25 mouse cellular contexts compared by ENCODE assay signal in genomic region chr9:107682405-107682804, GRCm38 (mm10). TPM values are rescaled to one million over a fixed set of nuclear protein-coding genes. Genes with fewer than 3 reads are reported as not detected.
DNase-seq lines count a peak whose midpoint lies in the region; ATAC-seq and TF ChIP-seq lines count a peak whose summit lies in the region.
"Had no signal": no experiment of that assay in that cellular context is flagged by ENCODE, and none has a peak within 500 bp of the region (broad histone marks: within the 10 kb centered on the region; RNA-seq: fewer than 3 reads in every experiment).

No protein-coding gene starts in this region.

- peaks cover 9% of the 10 kb centered on the region for H3K27me3 ChIP-seq in hindbrain, embryonic 12.5 days
- H3K27me3 ChIP-seq in hindbrain, embryonic 11.5 days (ENCODE audit: control insufficient read depth, insufficient read depth, low read length) = peaks cover 6% of the 10 kb centered on the region; the same call in 1 of the 2 replicates
- H3K27me3 ChIP-seq in lung, postnatal 0 days (replicated peaks; ENCODE audit: insufficient read depth, low read length) = no peaks in the 10 kb centered on the region
- H3K27me3 ChIP-seq in limb, embryonic 10.5 days (ENCODE audit: low read depth, poor library complexity, severe bottlenecking) = peaks cover 5% of the 10 kb centered on the region
- H3K27me3 ChIP-seq: Patski had no signal

- ATAC-seq in hindbrain, embryonic 12.5 days (ENCODE audit: low FRiP score) = no peak
- ATAC-seq in hindbrain, embryonic 11.5 days (ENCODE audit: low FRiP score) = no peak
- ATAC-seq in lung, postnatal 0 days = no peak
- ATAC-seq: activated CD4-positive, CD25-positive, alpha-beta regulatory T cell, adult 4 months; forebrain, embryonic 15.5 days; Patski had no signal

- no peaks in the 10 kb centered on the region for H3K4me1 ChIP-seq in hindbrain, embryonic 12.5 days
- no peaks in the 10 kb centered on the region for H3K4me1 ChIP-seq in hindbrain, embryonic 11.5 days (replicated peaks; ENCODE audit: control insufficient read depth, insufficient read depth, low read length)
- H3K4me1 ChIP-seq in lung, postnatal 0 days (ENCODE audit: insufficient read depth, low read depth, low read length) = no peaks in the 10 kb centered on the region
- peaks cover 5% of the 10 kb centered on the region; the same call in 1 of the 2 replicates for H3K4me1 ChIP-seq in limb, embryonic 10.5 days
- H3K4me1 ChIP-seq: forebrain, embryonic 15.5 days had no signal

- no peaks in the 10 kb centered on the region for H3K9me3 ChIP-seq in hindbrain, embryonic 12.5 days (replicated peaks)
- no peaks in the 10 kb centered on the region for H3K9me3 ChIP-seq in hindbrain, embryonic 11.5 days (ENCODE audit: control insufficient read depth, low read length)
- no peaks in the 10 kb centered on the region for H3K9me3 ChIP-seq in lung, postnatal 0 days (ENCODE audit: low read length)
- H3K9me3 ChIP-seq in limb, embryonic 10.5 days (replicated peaks) = no peaks in the 10 kb centered on the region
- H3K9me3 ChIP-seq: embryonic facial prominence, embryonic 13.5 days; forebrain, embryonic 15.5 days; heart, embryonic 15.5 days; hindbrain, embryonic 15.5 days had no signal

- no peak for TF ChIP-seq EP300 in lung, postnatal 0 days (IDR thresholded peaks at IDR 0.05)

- peaks cover 47% of the 10 kb centered on the region for H3K36me3 ChIP-seq in hindbrain, embryonic 12.5 days
- 0 out of 2 replicates have a peak, but pooled peaks cover 3% of the 10 kb centered on the region for H3K36me3 ChIP-seq in hindbrain, embryonic 11.5 days (ENCODE audit: control insufficient read depth, insufficient read depth, low read length)
- H3K36me3 ChIP-seq in lung, postnatal 0 days (ENCODE audit: insufficient read depth, low read length) = peaks cover 13% of the 10 kb centered on the region; the same call in 1 of the 2 replicates
- H3K36me3 ChIP-seq in limb, embryonic 10.5 days = peaks cover 65% of the 10 kb centered on the region
- H3K36me3 ChIP-seq: heart, embryonic 15.5 days had no signal

- no peak overlapping the region for H3K4me2 ChIP-seq in hindbrain, embryonic 12.5 days (replicated peaks)
- no peak overlapping the region for H3K4me2 ChIP-seq in hindbrain, embryonic 11.5 days (replicated peaks; ENCODE audit: low read depth, low read length)
- H3K4me2 ChIP-seq in lung, postnatal 0 days (replicated peaks; ENCODE audit: low read depth, low read length) = no peak overlapping the region
- H3K4me2 ChIP-seq: embryonic facial prominence, embryonic 13.5 days; forebrain, embryonic 15.5 days; heart, embryonic 11.5 days; heart, embryonic 15.5 days; hindbrain, embryonic 15.5 days had no signal

- H3K4me3 ChIP-seq in hindbrain, embryonic 12.5 days = no peak overlapping the region
- H3K4me3 ChIP-seq in hindbrain, embryonic 11.5 days (ENCODE audit: low read depth, low read length) = no peak overlapping the region
- H3K4me3 ChIP-seq in lung, postnatal 0 days (ENCODE audit: low read depth, low read length) = no peak overlapping the region
- H3K4me3 ChIP-seq in limb, embryonic 10.5 days = no peak overlapping the region
- H3K4me3 ChIP-seq: embryonic facial prominence, embryonic 13.5 days; forebrain, embryonic 15.5 days; heart, adult 2 months; heart, embryonic 15.5 days; hindbrain, embryonic 15.5 days had no signal

- TF ChIP-seq CTCF in lung, postnatal 0 days (IDR thresholded peaks at IDR 0.05) = no peak

- WGBS in hindbrain, embryonic 12.5 days = 92% methylated on average over 20 of the region's 20 CpGs
- 91% methylated on average over 20 of the region's 20 CpGs for WGBS in hindbrain, embryonic 11.5 days
- 71% methylated on average over 20 of the region's 20 CpGs for WGBS in lung, postnatal 0 days
- 87% methylated on average over 20 of the region's 20 CpGs for WGBS in limb, embryonic 10.5 days

- no peak for DNase-seq in hindbrain, embryonic 11.5 days (ENCODE audit: low spot score)
- DNase-seq in kidney, postnatal 36 days = peak; percentile 35 to 49
- DNase-seq in kidney, adult 18-20 months = no peak
- peak; percentile 29 to 68 for DNase-seq in lung, postnatal 4 days
- DNase-seq in lung, postnatal 0 days (ENCODE audit: low spot score) = no peak
- no peak for DNase-seq in limb, embryonic 10.5 days (ENCODE audit: low spot score)
- DNase-seq in adrenal gland, adult 18-20 months (ENCODE audit: low spot score in 2 of 2) = no peak
- DNase-seq: adrenal gland, adult 2 months; adrenal gland, postnatal 25 days; cerebellum, adult 18-20 months; cerebellum, adult 9-11 months; cerebellum, postnatal 36 days; gastrocnemius, postnatal 14 days; heart, adult 2 months; heart, postnatal 14 days had no signal

- no peak overlapping the region for H3K27ac ChIP-seq in hindbrain, embryonic 12.5 days
- no peak overlapping the region for H3K27ac ChIP-seq in hindbrain, embryonic 11.5 days (ENCODE audit: low read depth, low read length)
- H3K27ac ChIP-seq in lung, postnatal 0 days (ENCODE audit: low read length) = no peak overlapping the region
- peak overlapping the region; percentile 58; the same call in 1 of the 2 replicates for H3K27ac ChIP-seq in limb, embryonic 10.5 days
- H3K27ac ChIP-seq: embryonic facial prominence, embryonic 13.5 days; forebrain, embryonic 15.5 days; heart, adult 2 months; heart, embryonic 15.5 days; hindbrain, embryonic 15.5 days had no signal

- 0 out of 2 replicates have a peak overlapping the region, but pooled peaks have one; percentile 13 for H3K9ac ChIP-seq in hindbrain, embryonic 12.5 days
- H3K9ac ChIP-seq in hindbrain, embryonic 11.5 days (ENCODE audit: low read depth, low read length) = no peak overlapping the region
- H3K9ac ChIP-seq in lung, postnatal 0 days (replicated peaks; ENCODE audit: low read depth) = no peak overlapping the region
- H3K9ac ChIP-seq: embryonic facial prominence, embryonic 13.5 days; forebrain, embryonic 15.5 days; heart, embryonic 15.5 days; hindbrain, embryonic 15.5 days had no signal

RNA-seq across cellular contexts. Expression of gene Gnat1, which starts 2.9 kb away (rescaled TPM):
- polyA plus RNA-seq in hindbrain, embryonic 12.5 days (2016; fragmentation: Nextera tagmentation; extraction: Ambion mirVana) = 1.4 and 2.6 TPM in 2 replicates
- 0.84 and 1.2 TPM in 2 replicates for polyA plus RNA-seq in hindbrain, embryonic 11.5 days (2014; fragmentation: Nextera tagmentation; extraction: Ambion mirVana)
- 0.23 and 0.30 TPM in 2 replicates for polyA plus RNA-seq in lung, postnatal 0 days (2015; fragmentation: Nextera tagmentation; extraction: Ambion mirVana)
- 2.6 and 3.3 TPM in 2 replicates for polyA plus RNA-seq in limb, embryonic 10.5 days (2016; fragmentation: Nextera tagmentation; extraction: Ambion mirVana)
- total RNA-seq in adrenal gland, adult 18-20 months (2021) = under 1 TPM; 0.22 to 0.56 TPM
- total RNA-seq: adrenal gland, postnatal 25 days; CH12.LX; gastrocnemius, postnatal 14 days; heart, adult 2 months; heart, postnatal 14 days; hematopoietic stem cell, adult 5-6 weeks had no signal
- polyA plus RNA-seq: heart, adult 2 months had no signal

RNA-seq across cellular contexts. Expression of gene Slc38a3, which starts 13.1 kb away (rescaled TPM):
- polyA plus RNA-seq in hindbrain, embryonic 12.5 days (2016; fragmentation: Nextera tagmentation; extraction: Ambion mirVana) = 12.5 and 12.9 TPM in 2 replicates
- 8.0 and 9.8 TPM in 2 replicates for polyA plus RNA-seq in hindbrain, embryonic 11.5 days (2014; fragmentation: Nextera tagmentation; extraction: Ambion mirVana)
- 0.51 and 0.81 TPM in 2 replicates for polyA plus RNA-seq in lung, postnatal 0 days (2015; fragmentation: Nextera tagmentation; extraction: Ambion mirVana)
- 3.9 and 4.3 TPM in 2 replicates for polyA plus RNA-seq in limb, embryonic 10.5 days (2016; fragmentation: Nextera tagmentation; extraction: Ambion mirVana)
- under 1 TPM; 0.33 to 0.64 TPM for total RNA-seq in adrenal gland, adult 18-20 months (2021)
- total RNA-seq: hematopoietic stem cell, adult 5-6 weeks had no signal
- polyA plus RNA-seq: activated CD4-positive, CD25-positive, alpha-beta regulatory T cell, adult 4 months had no signal

RNA-seq across cellular contexts. Expression of gene Sema3f, which starts 27.9 kb away (rescaled TPM):
- polyA plus RNA-seq in hindbrain, embryonic 12.5 days (2016; fragmentation: Nextera tagmentation; extraction: Ambion mirVana) = 26.8 and 28.3 TPM in 2 replicates
- 10.7 and 12.0 TPM in 2 replicates for polyA plus RNA-seq in hindbrain, embryonic 11.5 days (2014; fragmentation: Nextera tagmentation; extraction: Ambion mirVana)
- polyA plus RNA-seq in lung, postnatal 0 days (2015; fragmentation: Nextera tagmentation; extraction: Ambion mirVana) = 23.4 and 24.9 TPM in 2 replicates
- polyA plus RNA-seq in limb, embryonic 10.5 days (2016; fragmentation: Nextera tagmentation; extraction: Ambion mirVana) = 31.7 and 33.6 TPM in 2 replicates
- total RNA-seq in adrenal gland, adult 18-20 months (2021) = 10 to 100 TPM; 30.2 to 34.1 TPM
- polyA plus RNA-seq: activated CD4-positive, CD25-positive, alpha-beta regulatory T cell, adult 4 months had no signal

RNA-seq across cellular contexts. Expression of gene Gnai2, which starts 47.2 kb away (rescaled TPM):
- polyA plus RNA-seq in hindbrain, embryonic 12.5 days (2016; fragmentation: Nextera tagmentation; extraction: Ambion mirVana) = 516 and 531 TPM in 2 replicates
- 529 and 534 TPM in 2 replicates for polyA plus RNA-seq in hindbrain, embryonic 11.5 days (2014; fragmentation: Nextera tagmentation; extraction: Ambion mirVana)
- 414 and 417 TPM in 2 replicates for polyA plus RNA-seq in lung, postnatal 0 days (2015; fragmentation: Nextera tagmentation; extraction: Ambion mirVana)
- 355 and 403 TPM in 2 replicates for polyA plus RNA-seq in limb, embryonic 10.5 days (2016; fragmentation: Nextera tagmentation; extraction: Ambion mirVana)
- 100 to 1,000 TPM; 238 to 263 TPM for total RNA-seq in adrenal gland, adult 18-20 months (2021)

Comparison
In these comparisons a context has a peak if more than half of its experiments do, and no peak if none do; other contexts are left out.
1. DNase-seq: peak in kidney, postnatal 36 days (2 of 2) and lung, postnatal 4 days (2 of 2); none in hindbrain, embryonic 11.5 days (single experiment), kidney, adult 18-20 months (single experiment), lung, postnatal 0 days (single experiment), limb, embryonic 10.5 days (single experiment) and adrenal gland, adult 18-20 months (0 of 2).